Comparison of ENCODE assay signal across 8 mouse cellular contexts in the genomic region with DNA sequence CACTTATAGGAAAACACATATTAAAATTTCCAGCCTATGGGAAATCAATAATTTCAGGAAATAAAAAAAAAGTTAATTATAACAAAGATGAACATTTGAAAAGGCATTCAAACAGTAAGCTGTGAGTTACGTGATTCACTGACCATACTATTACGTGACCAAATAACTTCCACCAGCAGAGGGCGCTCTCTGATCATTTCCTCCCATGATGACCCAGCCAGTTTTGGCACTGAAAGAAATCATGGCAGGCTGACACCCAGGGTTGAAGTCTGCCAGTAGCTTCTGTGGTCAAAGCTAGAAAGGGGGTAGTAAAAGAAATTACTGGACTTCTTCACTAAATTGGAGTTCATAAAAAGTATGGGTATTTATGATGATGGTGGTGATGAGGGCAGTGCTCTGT. TPM values are rescaled to one million over a fixed set of nuclear protein-coding genes. Genes with fewer than 3 reads are reported as not detected.
DNase-seq lines count a peak whose midpoint lies in the region.

No protein-coding gene starts in this region.

- peak; percentile 82 for DNase-seq in CD4-positive, CD25-positive, alpha-beta regulatory T cell, adult 2 months (ENCODE audit: low read depth, low spot score)
- peak; percentile 81 for DNase-seq in adrenal gland, adult 2 months
- DNase-seq in embryo, embryonic 11.5 days (ENCODE audit: low read depth, low spot score) = peak; percentile 65
- DNase-seq in heart, adult 8-10 months (ENCODE audit: low spot score) = peak; percentile 79
- peak; percentile 43 to 91 for DNase-seq in layer of hippocampus, adult 18-20 months (ENCODE audit: low spot score in 2 of 2)
- peak; percentile 76 for DNase-seq in lung, postnatal 25 days (ENCODE audit: low spot score)
- peak; percentile 89 for DNase-seq in right cerebral cortex, postnatal 14 days
- DNase-seq in urinary bladder, postnatal 36 days (ENCODE audit: low spot score in 2 of 2) = peak; percentile 67 to 73

RNA-seq across cellular contexts. Expression of gene Fam81a, which starts 33.1 kb away (rescaled TPM):
- total RNA-seq in adrenal gland, adult 2 months (2021) = 1 to 10 TPM; 2.0 to 4.3 TPM
- polyA plus RNA-seq in adrenal gland, adult 2 months (2012; rRNA removed) = 0.30 and 0.48 TPM in 2 replicates
- 10 to 100 TPM; 34.2 to 49.1 (median 41.7) TPM for total RNA-seq in heart, adult 8-10 months (2022)
- total RNA-seq in layer of hippocampus, adult 18-20 months (2021) = 100 to 1,000 TPM; 100 to 105 TPM

Comparison
In these comparisons a context has a peak if more than half of its experiments do, and no peak if none do; other contexts are left out.
1. Peak in every context shown above with its lines: DNase-seq.
2. RNA of gene Fam81a, which starts 33.1 kb away (total RNA-seq): 100 to 105 TPM in layer of hippocampus, adult 18-20 months and 34.2 to 49.1 TPM in heart, adult 8-10 months; 2.0 to 4.3 TPM in adrenal gland, adult 2 months; every median in the first group is over 4 times any median in the second.